Mouse (Mus musculus) midbrain, embryonic 14.5 days (tissue): Measurements from ENCODE around the gene P2ry6. TPM values are rescaled to one million over a fixed set of nuclear protein-coding genes. Genes with fewer than 3 reads are reported as not detected.

ENCODE experiments used
- ATAC-seq: fragments of 200-750 bp; cut with Nextera tagmentation; 2 replicates; pipeline ENCODE4 v1.8.0; 2017; ENCODE audit warnings: moderate number of reproducible peaks, moderate library complexity; ENCODE audit not compliant: low FRiP score, low TSS enrichment
- DNase-seq: peaks from one replicate; pipeline ENCODE4 v3.0.0-alpha.2; 2015
- H3K27ac ChIP-seq: fragments of 300-500 bp; sonication (generic); replicated peaks from 2 replicates; pipeline ENCODE4 v1.5.1; 2014; ENCODE audit warnings: mild to moderate bottlenecking, low read depth, low read length, moderate library complexity
- H3K27me3 ChIP-seq: fragments of 300-500 bp; sonication (generic); 2 replicates; pipeline ENCODE4 v1.6.1; 2014; ENCODE audit warnings: low read length, control low read depth, mixed read lengths; ENCODE audit not compliant: control insufficient read depth, insufficient read depth
- H3K36me3 ChIP-seq: fragments of 300-500 bp; sonication (generic); 2 replicates; pipeline ENCODE4 v1.6.1; 2014; ENCODE audit warnings: low read length, control low read depth; ENCODE audit not compliant: control insufficient read depth, insufficient read depth
- H3K4me1 ChIP-seq: fragments of 300-500 bp; sonication (generic); 2 replicates; pipeline ENCODE4 v1.6.1; 2014; ENCODE audit warnings: mild to moderate bottlenecking, antibody characterized with exemption, low read length, control low read depth; ENCODE audit not compliant: control insufficient read depth, insufficient read depth
- H3K4me2 ChIP-seq: fragments of 300-500 bp; sonication (generic); 2 replicates; pipeline ENCODE4 v1.6.1; 2014; ENCODE audit warnings: mild to moderate bottlenecking, low read length, moderate library complexity
- H3K4me3 ChIP-seq: fragments of 300-500 bp; sonication (generic); replicated peaks from 2 replicates; pipeline ENCODE4 v1.5.1; 2014; ENCODE audit warnings: low read depth, low read length
- H3K9ac ChIP-seq: fragments of 300-500 bp; sonication (generic); replicated peaks from 2 replicates; pipeline ENCODE4 v1.6.1; 2014; ENCODE audit warnings: mild to moderate bottlenecking, low read length, moderate library complexity
- H3K9me3 ChIP-seq: fragments of 300-500 bp; sonication (generic); 2 replicates; pipeline ENCODE4 v1.6.1; 2016; ENCODE audit warnings: low read length, control low read depth, mixed read lengths; ENCODE audit not compliant: control insufficient read depth
- WGBS: fragments of 180-500 bp; shearing (Covaris S2); extraction: QIAGEN DNeasy Blood & Tissue Kit; methylation state at CpG from one replicate; pipeline ENCODE4 v1.1.7; 2014; 5-methylcytosine and 5-hydroxymethylcytosine counted together
- polyA plus RNA-seq: library from polyadenylated mRNA; unstranded; fragments of >200 nt; fragmentation: Nextera tagmentation; extraction: Ambion mirVana; gene quantifications from 2 replicates; pipeline ENCODE4 v1.2.1, GENCODE M21; 2014

The P2ry6 gene
- polyA plus RNA-seq, 1 experiment from 2014 or later = 2.7 TPM

- no peak for ATAC-seq
- Histone ChIP-seq H3K4me3 (no peak overlapping the region), H3K4me2 (peak overlapping the region; percentile 81), H3K9ac (no peak overlapping the region), H3K36me3 (no peaks in the 10 kb centered on the region), H3K4me1 (peaks cover 34% of the 10 kb centered on the region), H3K27me3 (peaks cover 32% of the 10 kb centered on the region), H3K9me3 (no peaks in the 10 kb centered on the region), H3K27ac (no peak overlapping the region)
- WGBS = 80% methylated on average over 19 of the region's 19 CpGs
- no peak for DNase-seq
Measured at GRCm38 (mm10) chr7:100929639-100930303, 44.7 kb downstream of the P2ry6 start.

DNA sequence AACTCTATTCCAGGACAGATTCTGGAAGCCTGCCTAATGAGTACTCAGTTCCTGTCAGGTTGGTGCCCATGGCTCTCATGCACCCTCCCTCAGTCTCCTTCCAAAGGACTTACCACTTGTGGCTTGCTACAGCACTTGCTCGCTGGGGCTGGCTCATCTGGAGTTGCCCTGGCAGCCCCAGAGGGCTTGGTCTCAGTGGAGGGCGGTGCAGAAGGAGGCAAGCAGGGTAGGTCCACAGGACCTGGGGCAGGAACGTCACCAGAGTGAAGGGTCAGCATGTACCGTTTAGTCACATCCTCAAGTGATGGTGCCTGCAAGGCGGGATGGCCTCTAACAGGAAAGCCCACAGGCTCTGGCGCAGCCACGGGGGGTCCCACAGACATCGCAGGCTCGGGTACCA lies 46.0 kb downstream of the P2ry6 start:
- WGBS = 58% methylated on average over 9 of the region's 9 CpGs
- Histone ChIP-seq H3K27me3 (peaks cover 32% of the 10 kb centered on the region), H3K4me2 (peak overlapping the region; percentile 81), H3K4me1 (peaks cover 41% of the 10 kb centered on the region), H3K4me3 (peak overlapping the region; percentile 16; the same call in 1 of the 2 replicates), H3K36me3 (no peaks in the 10 kb centered on the region), H3K9ac (no peak overlapping the region), H3K9me3 (no peaks in the 10 kb centered on the region), H3K27ac (no peak overlapping the region)
- ATAC-seq = no peak
- DNase-seq = no peak

DNA sequence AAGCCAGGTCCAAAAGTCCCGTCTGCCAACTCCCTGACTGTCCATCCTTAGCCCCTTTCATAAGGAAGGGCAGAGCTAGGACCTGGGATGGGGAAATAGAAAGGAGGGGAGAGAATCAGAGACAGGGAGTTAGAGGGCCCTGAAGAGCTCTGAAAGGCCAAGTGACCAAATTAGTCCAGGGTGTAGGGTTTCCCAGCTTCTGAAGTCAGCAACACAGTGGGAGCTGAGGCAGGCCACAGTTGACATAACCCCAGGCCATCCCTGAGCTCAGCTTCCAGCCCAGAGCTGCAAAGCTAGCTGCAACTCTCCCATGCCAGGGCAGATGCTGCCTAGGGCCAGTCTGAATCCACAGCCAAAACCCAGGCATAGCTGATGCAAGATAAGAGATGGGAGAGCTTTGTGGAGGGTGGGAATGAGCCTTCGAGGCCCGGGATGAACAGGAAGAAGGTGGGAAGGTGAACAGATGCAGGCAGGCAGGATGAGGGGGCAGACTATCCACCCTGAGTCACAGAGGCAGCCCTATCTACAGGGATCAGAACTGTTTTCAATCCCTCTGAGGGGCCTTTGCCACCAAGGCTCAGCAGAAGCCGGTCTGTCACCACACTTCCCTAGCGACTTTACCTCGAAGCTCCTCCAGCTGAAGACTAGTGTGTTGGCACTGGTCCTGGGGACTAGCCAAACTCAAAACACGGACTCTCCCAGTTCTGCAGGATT lies 47.0 kb downstream of the P2ry6 start:
- H3K9ac ChIP-seq = no peak overlapping the region; the same call in 1 of the 2 replicates
- H3K4me2 ChIP-seq = peak overlapping the region; percentile 81
- H3K36me3 ChIP-seq = no peaks in the 10 kb centered on the region
- DNase-seq (no peak), ATAC-seq (no peak)
- WGBS = 35% methylated on average over 7 of the region's 7 CpGs
- peaks cover 42% of the 10 kb centered on the region for H3K4me1 ChIP-seq
- H3K27me3 ChIP-seq = peaks cover 31% of the 10 kb centered on the region
- H3K9me3 ChIP-seq = no peaks in the 10 kb centered on the region
- no peak overlapping the region for H3K27ac ChIP-seq
- peak overlapping the region; percentile 16 for H3K4me3 ChIP-seq

GRCm38 (mm10) chr7:100926311-100926923 lies 48.0 kb downstream of the P2ry6 start:
- 22% methylated on average over 12 of the region's 12 CpGs for WGBS
- H3K4me1 ChIP-seq = peaks cover 39% of the 10 kb centered on the region
- DNase-seq (no peak), ATAC-seq (no peak)
- H3K27me3 ChIP-seq = peaks cover 21% of the 10 kb centered on the region
- peak overlapping the region; percentile 81 for H3K4me2 ChIP-seq
- H3K27ac ChIP-seq = no peak overlapping the region
- no peaks in the 10 kb centered on the region for H3K9me3 ChIP-seq
- peak overlapping the region; percentile 16; the same call in 1 of the 2 replicates for H3K4me3 ChIP-seq
- no peaks in the 10 kb centered on the region for H3K36me3 ChIP-seq
- H3K9ac ChIP-seq = no peak overlapping the region

- ATAC-seq (no peak), DNase-seq (no peak)
- H3K27ac ChIP-seq = no peak overlapping the region
- H3K9ac ChIP-seq = no peak overlapping the region
- H3K4me1 ChIP-seq = peaks cover 39% of the 10 kb centered on the region
- peak overlapping the region; percentile 8; the same call in 1 of the 2 replicates for H3K4me2 ChIP-seq
- peaks cover 6% of the 10 kb centered on the region for H3K27me3 ChIP-seq
- no peaks in the 10 kb centered on the region for H3K36me3 ChIP-seq
- 18% methylated on average over 10 of the region's 10 CpGs for WGBS
- H3K4me3 ChIP-seq = no peak overlapping the region
- no peaks in the 10 kb centered on the region for H3K9me3 ChIP-seq
Measured at GRCm38 (mm10) chr7:100924674-100925445, 49.6 kb downstream of the P2ry6 start.

GRCm38 (mm10) chr7:100924200-100924599 lies 50.2 kb downstream of the P2ry6 start:
- H3K4me3 ChIP-seq = no peak overlapping the region
- H3K9me3 ChIP-seq = no peaks in the 10 kb centered on the region
- no peaks in the 10 kb centered on the region; the same call in 1 of the 2 replicates for H3K27me3 ChIP-seq
- H3K9ac ChIP-seq = no peak overlapping the region
- H3K4me1 ChIP-seq = peaks cover 44% of the 10 kb centered on the region
- H3K27ac ChIP-seq = no peak overlapping the region
- no peak for ATAC-seq
- H3K36me3 ChIP-seq = no peaks in the 10 kb centered on the region
- DNase-seq = no peak
- no peak overlapping the region for H3K4me2 ChIP-seq
- 93% methylated on average over 5 of the region's 5 CpGs for WGBS

DNA sequence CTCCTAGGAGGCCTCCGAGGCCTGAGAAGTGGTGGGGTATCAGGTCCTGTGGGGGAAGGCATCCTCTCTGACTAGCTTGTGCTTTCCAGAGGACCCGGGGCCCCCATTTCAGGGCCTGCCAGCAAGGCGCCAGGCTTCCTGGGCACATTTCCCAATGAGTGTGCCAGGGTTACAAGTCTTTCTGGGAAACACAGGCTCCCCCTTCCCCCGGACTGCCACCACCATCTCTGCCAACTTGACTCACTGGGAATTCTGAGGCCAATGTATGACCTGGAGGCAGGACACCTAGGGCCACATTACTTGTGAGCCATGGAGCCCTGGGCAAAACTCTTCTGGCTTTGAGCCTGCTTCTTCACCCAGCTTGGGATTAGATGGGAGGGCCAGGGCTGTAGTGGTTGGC lies 51.5 kb downstream of the P2ry6 start:
- ATAC-seq = no peak
- peaks cover 37% of the 10 kb centered on the region for H3K4me1 ChIP-seq
- no peak overlapping the region for H3K4me2 ChIP-seq
- no peaks in the 10 kb centered on the region for H3K9me3 ChIP-seq
- no peaks in the 10 kb centered on the region for H3K36me3 ChIP-seq
- no peaks in the 10 kb centered on the region for H3K27me3 ChIP-seq
- no peak for DNase-seq
- H3K4me3 ChIP-seq = no peak overlapping the region
- WGBS = 87% methylated on average over 4 of the region's 4 CpGs
- H3K27ac ChIP-seq = no peak overlapping the region
- H3K9ac ChIP-seq = no peak overlapping the region

DNA sequence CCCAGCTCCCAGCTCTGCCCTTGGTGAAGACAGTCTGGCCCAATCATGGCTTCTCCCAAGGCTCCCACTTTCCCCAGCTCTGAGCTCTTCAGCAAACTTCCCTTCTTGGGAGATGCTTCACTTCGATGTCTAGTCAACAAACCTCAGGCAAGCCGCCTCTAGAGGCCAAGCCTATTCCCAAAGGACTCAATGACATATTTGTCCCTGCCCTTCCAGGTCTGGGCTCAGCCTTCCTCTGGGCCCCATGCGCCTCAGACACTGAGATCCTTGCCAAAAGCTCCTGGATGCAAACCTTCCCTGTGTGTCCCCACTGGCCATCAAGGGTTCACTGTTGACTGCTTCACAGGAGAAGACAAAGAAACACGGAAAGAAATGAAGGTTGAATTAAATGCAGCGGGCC lies 53.2 kb downstream of the P2ry6 start:
- 92% methylated on average over 5 of the region's 5 CpGs for WGBS
- H3K9me3 ChIP-seq = no peaks in the 10 kb centered on the region
- no peak overlapping the region for H3K27ac ChIP-seq
- no peak overlapping the region for H3K4me2 ChIP-seq
- DNase-seq = no peak
- H3K4me3 ChIP-seq = no peak overlapping the region
- no peaks in the 10 kb centered on the region for H3K36me3 ChIP-seq
- ATAC-seq = no peak
- peaks cover 22% of the 10 kb centered on the region for H3K4me1 ChIP-seq
- no peak overlapping the region for H3K9ac ChIP-seq
- H3K27me3 ChIP-seq = no peaks in the 10 kb centered on the region
